ENCODE assay signal across 8 mouse cellular contexts in genomic region chr6:36388401-36389259, GRCm38 (mm10). TPM values are rescaled to one million over a fixed set of nuclear protein-coding genes. Genes with fewer than 3 reads are reported as not detected.
DNase-seq lines count a peak whose midpoint lies in the region; ATAC-seq and TF ChIP-seq lines count a peak whose summit lies in the region.

No protein-coding gene starts in this region.

- DNase-seq in cerebellum, adult 2 months: peak; percentile 7 to 25
- DNase-seq in cerebellum, adult 9-10 months: no peak
- DNase-seq in neural tube, embryonic 11.5 days (ENCODE audit: low spot score): peak; percentile 42
- DNase-seq in neural tube, embryonic 10.5 days (ENCODE audit: extremely low spot score, low spot score): no peak
- no peak for DNase-seq in T-cell, adult 2 months (ENCODE audit: low spot score)

- no peaks in the 10 kb centered on the region for H3K27me3 ChIP-seq in cerebellum, adult 2 months (ENCODE audit: control insufficient read depth, insufficient read depth, low read length)
- H3K27me3 ChIP-seq in neural tube, embryonic 11.5 days (ENCODE audit: control insufficient read depth, insufficient read depth, low read length): peaks cover 19% of the 10 kb centered on the region
- H3K27me3 ChIP-seq in heart, embryonic 13.5 days (replicated peaks): peaks cover 14% of the 10 kb centered on the region
- H3K27me3 ChIP-seq in limb, embryonic 13.5 days: peaks cover 61% of the 10 kb centered on the region
- H3K27me3 ChIP-seq in neural tube, embryonic 15.5 days (replicated peaks): peaks cover 4% of the 10 kb centered on the region

- under 1% methylated on average over 36 of the region's 36 CpGs for WGBS in cerebellum, adult 2 months
- WGBS in neural tube, embryonic 11.5 days: 0% methylated on average over 36 of the region's 36 CpGs
- WGBS in heart, embryonic 13.5 days: 1% methylated on average over 36 of the region's 36 CpGs
- WGBS in limb, embryonic 13.5 days: under 1% methylated on average over 36 of the region's 36 CpGs
- under 1% methylated on average over 36 of the region's 36 CpGs for WGBS in neural tube, embryonic 15.5 days

- H3K4me2 ChIP-seq in neural tube, embryonic 11.5 days (ENCODE audit: low read depth): peak overlapping the region; percentile 94
- peak overlapping the region; percentile 92 for H3K4me2 ChIP-seq in heart, embryonic 13.5 days
- peak overlapping the region; percentile 88 for H3K4me2 ChIP-seq in limb, embryonic 13.5 days (replicated peaks)
- peak overlapping the region; percentile 96 for H3K4me2 ChIP-seq in neural tube, embryonic 15.5 days

- no peak for TF ChIP-seq CTCF in cerebellum, adult 2 months (IDR thresholded peaks at IDR 0.05; ENCODE audit: borderline replicate concordance, insufficient read depth, low read depth, low read length)

- H3K4me3 ChIP-seq in cerebellum, adult 2 months (replicated peaks; ENCODE audit: insufficient read depth, low read depth, low read length): peak overlapping the region; percentile 55
- peak overlapping the region; percentile 50 for H3K4me3 ChIP-seq in neural tube, embryonic 11.5 days (ENCODE audit: low read depth, low read length)
- H3K4me3 ChIP-seq in heart, embryonic 13.5 days: peak overlapping the region; percentile 73
- H3K4me3 ChIP-seq in limb, embryonic 13.5 days: peak overlapping the region; percentile 50
- peak overlapping the region; percentile 63 for H3K4me3 ChIP-seq in neural tube, embryonic 15.5 days (replicated peaks)

- no peak for TF ChIP-seq POLR2A in cerebellum, adult 2 months (IDR thresholded peaks at IDR 0.05; ENCODE audit: borderline replicate concordance, insufficient read depth, low read length)

- no peaks in the 10 kb centered on the region for H3K9me3 ChIP-seq in neural tube, embryonic 11.5 days (ENCODE audit: control insufficient read depth, low read length)
- no peaks in the 10 kb centered on the region for H3K9me3 ChIP-seq in heart, embryonic 13.5 days
- no peaks in the 10 kb centered on the region for H3K9me3 ChIP-seq in limb, embryonic 13.5 days
- no peaks in the 10 kb centered on the region for H3K9me3 ChIP-seq in neural tube, embryonic 15.5 days (replicated peaks)

- ATAC-seq in neural tube, embryonic 11.5 days (ENCODE audit: insufficient read depth, low FRiP score, low TSS enrichment): peak; percentile 77
- ATAC-seq in heart, embryonic 13.5 days (ENCODE audit: extremely low read depth, insufficient number of reproducible peaks, low FRiP score, low TSS enrichment): no peak
- ATAC-seq in limb, embryonic 13.5 days (ENCODE audit: low FRiP score, low read depth): peak; percentile 28
- ATAC-seq in neural tube, embryonic 15.5 days (ENCODE audit: low FRiP score): peak; percentile 58

- H3K36me3 ChIP-seq in neural tube, embryonic 11.5 days (ENCODE audit: control insufficient read depth, insufficient read depth, low read length): no peaks in the 10 kb centered on the region
- H3K36me3 ChIP-seq in heart, embryonic 13.5 days: no peaks in the 10 kb centered on the region
- no peaks in the 10 kb centered on the region for H3K36me3 ChIP-seq in limb, embryonic 13.5 days
- no peaks in the 10 kb centered on the region for H3K36me3 ChIP-seq in neural tube, embryonic 15.5 days

- H3K4me1 ChIP-seq in cerebellum, adult 2 months (ENCODE audit: control insufficient read depth, insufficient read depth, low read length): no peaks in the 10 kb centered on the region
- no peaks in the 10 kb centered on the region for H3K4me1 ChIP-seq in neural tube, embryonic 11.5 days (ENCODE audit: control insufficient read depth, insufficient read depth, low read length)
- peaks cover 42% of the 10 kb centered on the region for H3K4me1 ChIP-seq in heart, embryonic 13.5 days
- H3K4me1 ChIP-seq in limb, embryonic 13.5 days: peaks cover 16% of the 10 kb centered on the region
- H3K4me1 ChIP-seq in neural tube, embryonic 15.5 days: peaks cover 25% of the 10 kb centered on the region

- peak overlapping the region; percentile 40 for H3K9ac ChIP-seq in neural tube, embryonic 11.5 days (ENCODE audit: low read length)
- peak overlapping the region; percentile 86 for H3K9ac ChIP-seq in heart, embryonic 13.5 days
- peak overlapping the region; percentile 63 for H3K9ac ChIP-seq in limb, embryonic 13.5 days
- H3K9ac ChIP-seq in neural tube, embryonic 15.5 days (replicated peaks): peak overlapping the region; percentile 65

- no peak overlapping the region for H3K27ac ChIP-seq in cerebellum, adult 2 months (ENCODE audit: insufficient read depth, low read length)
- no peak overlapping the region for H3K27ac ChIP-seq in neural tube, embryonic 11.5 days (ENCODE audit: low read depth, low read length)
- H3K27ac ChIP-seq in heart, embryonic 13.5 days (replicated peaks): peak overlapping the region; percentile 15
- no peak overlapping the region for H3K27ac ChIP-seq in limb, embryonic 13.5 days
- peak overlapping the region; percentile 79 for H3K27ac ChIP-seq in neural tube, embryonic 15.5 days (replicated peaks)

RNA-seq across cellular contexts. Expression of gene Chrm2, which starts 0.7 kb away (rescaled TPM):
- 6.7 and 8.1 TPM in 2 replicates for polyA plus RNA-seq in cerebellum, adult 2 months (2012; rRNA removed)
- 1.1 and 1.2 TPM in 2 replicates for polyA plus RNA-seq in neural tube, embryonic 11.5 days (2014; fragmentation: Nextera tagmentation; extraction: Ambion mirVana)
- polyA plus RNA-seq in heart, embryonic 13.5 days (2015; fragmentation: Nextera tagmentation; extraction: Ambion mirVana): 7.0 and 7.6 TPM in 2 replicates
- polyA plus RNA-seq in limb, embryonic 13.5 days (2015; fragmentation: Nextera tagmentation; extraction: Ambion mirVana): 0.77 and 1.1 TPM in 2 replicates
- 14.0 and 15.1 TPM in 2 replicates for polyA plus RNA-seq in neural tube, embryonic 15.5 days (2015; fragmentation: Nextera tagmentation; extraction: Ambion mirVana)

Comparison
In these comparisons a context has a peak if more than half of its experiments do, and no peak if none do; other contexts are left out.
1. DNase-seq: peak in cerebellum, adult 2 months (2 of 2) and neural tube, embryonic 11.5 days (single experiment); none in cerebellum, adult 9-10 months (single experiment), neural tube, embryonic 10.5 days (single experiment) and T-cell, adult 2 months (single experiment).
2. H3K27ac ChIP-seq: peak in heart, embryonic 13.5 days (single experiment) and neural tube, embryonic 15.5 days (single experiment); none in cerebellum, adult 2 months (single experiment), neural tube, embryonic 11.5 days (single experiment) and limb, embryonic 13.5 days (single experiment).
3. Peak in every context shown above with its lines, with median percentiles within 50 percentile points of each other: H3K4me3 ChIP-seq, H3K4me2 ChIP-seq and H3K9ac ChIP-seq.